Mouse (Mus musculus) testis, adult 2 months (tissue): Measurements from ENCODE around the gene Klf15. TPM values are rescaled to one million over a fixed set of nuclear protein-coding genes. Genes with fewer than 3 reads are reported as not detected.

ENCODE experiments used
- H3K27ac ChIP-seq: fragments of 200-500 bp; 2 replicates; pipeline ENCODE4 v1.5.1; 2012; ENCODE audit warnings: low read depth, low read length; ENCODE audit not compliant: control insufficient read depth, insufficient read depth
- H3K27me3 ChIP-seq: fragments of 200-500 bp; 2 replicates; pipeline ENCODE4 v1.6.1; 2012; ENCODE audit warnings: mild to moderate bottlenecking, low read length, moderate library complexity; ENCODE audit not compliant: control insufficient read depth, insufficient read depth
- H3K36me3 ChIP-seq: fragments of 200-500 bp; 2 replicates; pipeline ENCODE4 v1.6.1; 2012; ENCODE audit warnings: mild to moderate bottlenecking, low read length; ENCODE audit not compliant: control insufficient read depth, insufficient read depth
- H3K4me1 ChIP-seq: fragments of 200-500 bp; 2 replicates; pipeline ENCODE4 v1.6.1; 2012; ENCODE audit warnings: low read length; ENCODE audit not compliant: control insufficient read depth, insufficient read depth
- H3K4me3 ChIP-seq: fragments of 200-500 bp; 2 replicates; pipeline ENCODE4 v1.5.1; 2012; ENCODE audit warnings: low read depth, mild to moderate bottlenecking, low read length, moderate library complexity, mixed read lengths; ENCODE audit not compliant: control insufficient read depth
- CTCF ChIP-seq: fragments of 200-500 bp; IDR thresholded peaks from 2 replicates; pipeline ENCODE4 v1.5.1; 2012; ENCODE audit warnings: low read depth, mild to moderate bottlenecking, inconsistent platforms, low read length, moderate library complexity; ENCODE audit not compliant: control insufficient read depth, insufficient read depth, insufficient replicate concordance
- POLR2A ChIP-seq: fragments of 200-500 bp; IDR thresholded peaks from 2 replicates; pipeline ENCODE4 v1.6.1; 2012; ENCODE audit warnings: low read depth, mild to moderate bottlenecking, inconsistent platforms, low read length, moderate library complexity; ENCODE audit not compliant: control insufficient read depth
- polyA plus RNA-seq: library from polyadenylated mRNA; depleted of rRNA; stranded (reverse); fragments of >200 nt; gene quantifications from 2 replicates; pipeline ENCODE4 v1.2.3, GENCODE M21; 2012

Klf15 gene
- polyA plus RNA-seq, 1 experiment = 7.6 TPM

- TF ChIP-seq CTCF (no peak), POLR2A (no peak)
- H3K4me3 ChIP-seq = no peak overlapping the region
- no peaks in the 10 kb centered on the region for H3K36me3 ChIP-seq
- 0 out of 2 replicates have a peak overlapping the region, but pooled peaks have one; percentile 8 for H3K27ac ChIP-seq
- no peaks in the 10 kb centered on the region for H3K27me3 ChIP-seq
- no peaks in the 10 kb centered on the region; the same call in 1 of the 2 replicates for H3K4me1 ChIP-seq
Observed at GRCm38 (mm10) chr6:90491956-90492744, 29.8 kb downstream of the Klf15 start.

DNA sequence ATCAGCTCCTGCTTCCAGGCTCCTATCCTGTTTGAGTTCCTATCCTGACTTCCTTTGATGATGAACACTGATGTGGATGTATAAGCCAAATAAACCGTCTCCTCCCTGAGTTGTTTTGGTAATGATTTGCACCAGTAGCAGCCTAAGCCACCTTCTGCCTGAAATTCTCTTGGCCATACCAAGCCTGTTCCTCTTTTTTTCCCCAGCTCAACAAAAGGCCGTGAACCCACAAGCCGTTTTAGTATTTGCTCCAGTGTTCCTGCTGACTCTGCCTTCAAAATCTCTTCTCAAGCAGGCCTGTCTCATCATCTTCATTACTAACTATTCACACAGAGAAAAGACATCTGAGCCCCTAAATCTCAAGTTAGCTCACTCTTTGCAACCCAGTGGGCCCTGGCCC, 31.8 kb downstream of the Klf15 start:
- Histone ChIP-seq H3K4me1 (no peaks in the 10 kb centered on the region; the same call in 1 of the 2 replicates), H3K4me3 (no peak overlapping the region), H3K27ac (no peak overlapping the region), H3K36me3 (no peaks in the 10 kb centered on the region), H3K27me3 (no peaks in the 10 kb centered on the region)
- TF ChIP-seq CTCF (no peak), POLR2A (no peak)

DNA sequence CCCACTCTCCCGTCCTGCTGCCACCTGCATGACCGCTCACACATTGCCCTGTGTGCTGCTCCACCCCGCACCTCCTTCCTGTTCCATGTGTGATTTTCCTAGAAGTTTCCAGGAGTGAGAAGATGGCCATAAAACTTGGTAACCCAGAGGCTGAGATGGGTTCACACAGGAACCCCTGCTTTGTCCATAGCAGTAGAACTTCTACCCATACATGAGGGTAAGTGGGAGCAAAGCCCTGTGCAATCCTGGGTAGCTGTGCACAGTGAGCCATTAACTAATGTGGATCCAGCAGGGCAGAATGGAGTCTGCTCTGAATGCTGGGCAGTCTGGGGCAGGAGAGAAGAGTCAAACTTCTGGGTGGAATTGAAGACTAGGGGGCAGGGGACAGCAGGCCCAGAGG, 32.2 kb downstream of the Klf15 start:
- H3K27ac ChIP-seq = no peak overlapping the region
- no peaks in the 10 kb centered on the region for H3K27me3 ChIP-seq
- no peaks in the 10 kb centered on the region for H3K36me3 ChIP-seq
- no peak overlapping the region for H3K4me3 ChIP-seq
- H3K4me1 ChIP-seq = no peaks in the 10 kb centered on the region; the same call in 1 of the 2 replicates
- no peak for TF ChIP-seq CTCF
- TF ChIP-seq POLR2A = no peak

GRCm38 (mm10) chr6:90495282-90495912, 33.0 kb downstream of the Klf15 start:
- Histone ChIP-seq H3K4me3 (no peak overlapping the region), H3K27me3 (no peaks in the 10 kb centered on the region), H3K4me1 (no peaks in the 10 kb centered on the region; the same call in 1 of the 2 replicates), H3K27ac (no peak overlapping the region), H3K36me3 (no peaks in the 10 kb centered on the region)
- TF ChIP-seq CTCF = no peak
- no peak for TF ChIP-seq POLR2A

GRCm38 (mm10) chr6:90496217-90496616, 33.8 kb downstream of the Klf15 start:
- Histone ChIP-seq H3K27me3 (no peaks in the 10 kb centered on the region), H3K4me1 (no peaks in the 10 kb centered on the region; the same call in 1 of the 2 replicates), H3K4me3 (no peak overlapping the region), H3K27ac (no peak overlapping the region), H3K36me3 (no peaks in the 10 kb centered on the region)
- TF ChIP-seq CTCF (no peak), POLR2A (no peak)

DNA sequence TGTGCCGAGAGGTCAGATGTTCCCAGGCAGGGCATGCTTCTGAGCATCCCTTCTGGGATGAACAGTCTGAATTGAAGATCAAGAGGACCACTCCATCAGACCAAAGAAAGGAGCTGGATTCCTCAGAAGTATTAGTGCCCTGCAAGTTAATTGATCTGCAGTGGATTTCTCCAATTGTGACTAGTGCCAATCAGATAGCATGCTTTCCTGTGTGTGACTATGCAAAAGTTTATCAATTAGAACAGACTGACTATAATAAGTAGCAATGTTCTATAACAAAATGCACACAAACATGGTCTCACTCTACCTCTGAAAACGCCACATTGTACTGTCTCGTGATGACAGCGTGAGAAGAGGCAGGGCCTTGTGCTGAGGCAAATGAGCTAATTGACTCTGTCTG, 37.1 kb downstream of the Klf15 start:
- H3K36me3 ChIP-seq = no peaks in the 10 kb centered on the region
- no peak overlapping the region for H3K27ac ChIP-seq
- no peaks in the 10 kb centered on the region; the same call in 1 of the 2 replicates for H3K4me1 ChIP-seq
- no peak overlapping the region for H3K4me3 ChIP-seq
- no peak for TF ChIP-seq CTCF
- no peak for TF ChIP-seq POLR2A
- no peaks in the 10 kb centered on the region for H3K27me3 ChIP-seq

DNA sequence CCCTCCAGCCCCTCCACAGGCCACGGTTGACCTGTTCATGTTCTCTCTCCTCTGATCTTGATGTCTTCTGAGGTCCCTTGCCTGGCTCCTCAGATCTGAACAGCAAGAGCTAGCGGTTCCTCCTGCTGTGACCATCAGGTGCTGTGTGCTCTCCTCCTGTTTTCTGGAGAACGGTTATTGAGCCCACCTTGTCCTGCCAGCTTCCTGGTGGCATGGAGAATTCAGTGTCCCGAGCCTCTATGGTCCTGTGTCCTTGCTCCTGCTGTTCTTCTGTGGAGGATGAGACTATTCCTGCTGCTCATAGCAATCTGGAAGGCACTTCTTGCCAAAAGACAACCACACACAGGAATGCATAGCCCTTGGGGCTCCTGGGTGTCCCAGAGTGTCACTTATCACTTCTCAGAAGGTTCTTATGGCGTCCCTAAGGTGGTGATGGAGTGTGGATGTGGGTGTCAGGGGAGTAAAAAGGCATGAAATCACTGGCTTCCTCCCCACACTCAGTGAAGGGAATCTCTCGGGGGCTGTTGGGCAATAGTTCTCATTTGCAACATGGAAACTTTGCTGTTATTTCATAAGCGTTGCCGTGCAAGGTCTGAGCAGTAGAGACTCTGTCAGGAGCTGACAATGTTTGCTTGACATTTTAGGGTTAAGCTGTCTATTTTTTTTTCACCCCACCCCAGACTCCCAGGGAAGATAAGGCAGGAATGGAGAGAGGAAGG, 39.0 kb downstream of the Klf15 start:
- Histone ChIP-seq H3K27ac (no peak overlapping the region), H3K4me3 (no peak overlapping the region), H3K36me3 (no peaks in the 10 kb centered on the region), H3K27me3 (no peaks in the 10 kb centered on the region), H3K4me1 (no peaks in the 10 kb centered on the region)
- TF ChIP-seq CTCF (no peak), POLR2A (no peak)
